Mouse (Mus musculus): ENCODE data around the gene Chst11. TPM values are rescaled to one million over a fixed set of nuclear protein-coding genes. Genes with fewer than 3 reads are reported as not detected.

Gene Chst11
- polyA plus RNA-seq (2014; fragmentation: Nextera tagmentation; extraction: Ambion mirVana), result 4.5 and 5.4 TPM in 2 replicates

GRCm38 (mm10) chr10:82984950-82985699 is at the start of gene Chst11:
Chst11 (plus strand) TSS chr10:82985498.
- Histone ChIP-seq H3K4me3 (ENCODE audit: low read length) (peak within 1 kb of the TSS; percentile 63), H3K4me2 (replicated peaks; ENCODE audit: low read depth, low read length) (peak within 1 kb of the TSS; percentile 96), H3K27ac (ENCODE audit: low read depth, low read length) (peak within 1 kb of the TSS; percentile 87), H3K9me3 (ENCODE audit: control insufficient read depth, low read length) (no peaks in the 10 kb centered on the region), H3K36me3 (ENCODE audit: control insufficient read depth, insufficient read depth, low read length) (no peaks in the 10 kb centered on the region), H3K4me1 (ENCODE audit: control insufficient read depth, insufficient read depth, low read length) (peaks cover 27% of the 10 kb centered on the region), H3K9ac (ENCODE audit: low read depth, low read length) (peak within 1 kb of the TSS; percentile 84), H3K27me3 (ENCODE audit: control insufficient read depth, insufficient read depth, low read length) (peaks cover 5% of the 10 kb centered on the region; the same call in 1 of the 2 replicates)
- peak; percentile 90 for ATAC-seq (ENCODE audit: low FRiP score, low TSS enrichment)
- under 1% methylated on average over 67 of the region's 67 CpGs for WGBS

DNA sequence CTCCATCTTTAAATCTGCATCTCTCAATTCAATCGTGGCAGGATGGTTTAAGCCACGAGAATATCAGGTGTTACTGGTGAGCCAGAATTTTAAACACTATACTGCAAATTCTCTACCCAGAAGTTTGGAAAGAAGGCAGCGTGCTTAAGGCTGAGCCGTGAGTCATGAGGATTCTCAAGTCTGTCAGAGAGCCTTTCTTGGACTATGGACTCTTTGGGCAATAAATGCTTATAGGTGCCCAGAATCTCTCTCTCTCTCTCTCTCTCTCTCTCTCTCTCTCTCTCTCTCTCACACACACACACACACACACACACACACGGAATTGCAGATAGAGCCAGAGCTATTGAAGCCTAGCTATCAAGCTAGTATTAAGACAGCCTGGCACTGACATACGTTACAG is 49.5 kb upstream of the Chst11 start:
- 89% methylated on average over 6 of the region's 6 CpGs for WGBS
- Histone ChIP-seq H3K4me2 (replicated peaks; ENCODE audit: low read depth, low read length) (no peak overlapping the region), H3K4me1 (ENCODE audit: control insufficient read depth, insufficient read depth, low read length) (no peaks in the 10 kb centered on the region), H3K27me3 (ENCODE audit: control insufficient read depth, insufficient read depth, low read length) (no peaks in the 10 kb centered on the region), H3K27ac (ENCODE audit: low read depth, low read length) (no peak overlapping the region), H3K9me3 (ENCODE audit: control insufficient read depth, low read length) (no peaks in the 10 kb centered on the region), H3K36me3 (ENCODE audit: control insufficient read depth, insufficient read depth, low read length) (no peaks in the 10 kb centered on the region), H3K4me3 (ENCODE audit: low read length) (no peak overlapping the region), H3K9ac (ENCODE audit: low read depth, low read length) (no peak overlapping the region)
- ATAC-seq (ENCODE audit: low FRiP score, low TSS enrichment), result no peak

- WGBS, result 82% methylated on average over 4 of the region's 4 CpGs
- ATAC-seq (ENCODE audit: low FRiP score, low TSS enrichment), result no peak
- no peak overlapping the region for H3K27ac ChIP-seq (ENCODE audit: low read depth, low read length)
Measured at GRCm38 (mm10) chr10:82953415-82953814, 31.9 kb upstream of the Chst11 start.

DNA sequence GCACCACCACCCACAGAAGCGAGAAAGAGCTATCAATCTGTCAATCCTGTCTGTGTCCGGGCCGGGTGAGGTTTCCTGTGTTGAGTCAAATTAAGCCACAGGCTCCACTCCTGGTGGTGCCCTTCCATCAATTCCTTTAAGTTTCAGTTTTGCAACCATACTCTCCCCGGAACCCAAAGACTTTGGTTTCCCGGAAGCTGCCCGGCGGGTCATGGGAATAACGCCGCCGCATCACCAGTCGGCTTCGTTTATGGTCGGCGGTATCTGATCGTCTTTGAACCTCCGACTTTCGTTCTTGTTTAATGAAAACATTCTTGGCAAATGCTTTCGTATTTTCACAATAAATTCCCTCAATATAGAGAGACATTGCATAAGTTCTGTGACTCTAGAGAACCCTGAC is 30.2 kb upstream of the Chst11 start:
- Histone ChIP-seq H3K36me3 (ENCODE audit: control insufficient read depth, insufficient read depth, low read length) (no peaks in the 10 kb centered on the region), H3K9ac (ENCODE audit: low read depth, low read length) (no peak overlapping the region), H3K4me3 (ENCODE audit: low read length) (no peak overlapping the region), H3K4me2 (replicated peaks; ENCODE audit: low read depth, low read length) (no peak overlapping the region), H3K27ac (ENCODE audit: low read depth, low read length) (no peak overlapping the region), H3K9me3 (ENCODE audit: control insufficient read depth, low read length) (peaks cover 7% of the 10 kb centered on the region), H3K4me1 (ENCODE audit: control insufficient read depth, insufficient read depth, low read length) (no peaks in the 10 kb centered on the region), H3K27me3 (ENCODE audit: control insufficient read depth, insufficient read depth, low read length) (no peaks in the 10 kb centered on the region)
- no peak for ATAC-seq (ENCODE audit: low FRiP score, low TSS enrichment)
- WGBS, result 90% methylated on average over 18 of the region's 18 CpGs

More at GRCm38 (mm10) chr10:82953415-82953814, 31.9 kb upstream of the Chst11 start:
- Histone ChIP-seq H3K9me3 (ENCODE audit: control insufficient read depth, low read length) (peaks cover 7% of the 10 kb centered on the region), H3K27me3 (ENCODE audit: control insufficient read depth, insufficient read depth, low read length) (no peaks in the 10 kb centered on the region), H3K36me3 (ENCODE audit: control insufficient read depth, insufficient read depth, low read length) (no peaks in the 10 kb centered on the region), H3K4me3 (ENCODE audit: low read length) (no peak overlapping the region), H3K4me2 (replicated peaks; ENCODE audit: low read depth, low read length) (no peak overlapping the region), H3K9ac (ENCODE audit: low read depth, low read length) (no peak overlapping the region), H3K4me1 (ENCODE audit: control insufficient read depth, insufficient read depth, low read length) (no peaks in the 10 kb centered on the region)

DNA sequence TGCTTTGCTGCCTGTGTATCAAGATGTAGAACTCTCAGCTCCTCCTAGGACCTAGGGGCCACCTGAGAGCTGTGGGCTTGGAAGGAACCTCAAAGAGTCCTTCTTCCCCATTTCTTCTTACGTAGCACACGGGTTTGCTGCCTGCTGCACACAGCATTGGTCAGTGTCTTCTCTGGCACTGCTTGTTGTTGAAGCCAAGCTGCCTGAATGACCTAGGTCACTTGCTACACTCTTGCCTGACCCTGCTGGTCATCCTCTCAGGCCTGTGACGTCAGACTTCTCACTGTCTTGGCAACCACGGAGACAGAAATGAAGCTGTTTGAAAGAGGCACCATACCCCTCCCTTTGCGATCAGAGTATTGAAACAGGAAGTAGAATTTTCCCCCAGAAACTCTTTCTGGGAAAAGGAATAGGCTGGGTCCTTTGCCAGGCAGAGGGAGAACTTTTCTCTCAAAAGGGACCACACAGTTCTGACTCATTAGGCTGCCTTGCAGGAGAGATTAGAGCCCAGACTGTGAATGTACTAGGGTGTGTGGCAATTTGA is 27.0 kb upstream of the Chst11 start:
- Histone ChIP-seq H3K4me1 (ENCODE audit: control insufficient read depth, insufficient read depth, low read length) (no peaks in the 10 kb centered on the region), H3K9ac (ENCODE audit: low read depth, low read length) (no peak overlapping the region), H3K27me3 (ENCODE audit: control insufficient read depth, insufficient read depth, low read length) (no peaks in the 10 kb centered on the region), H3K4me2 (replicated peaks; ENCODE audit: low read depth, low read length) (no peak overlapping the region), H3K9me3 (ENCODE audit: control insufficient read depth, low read length) (peaks cover 7% of the 10 kb centered on the region), H3K27ac (ENCODE audit: low read depth, low read length) (no peak overlapping the region), H3K4me3 (ENCODE audit: low read length) (no peak overlapping the region), H3K36me3 (ENCODE audit: control insufficient read depth, insufficient read depth, low read length) (no peaks in the 10 kb centered on the region)
- 66% methylated on average over 5 of the region's 5 CpGs for WGBS
- ATAC-seq (ENCODE audit: low FRiP score, low TSS enrichment), result no peak

DNA sequence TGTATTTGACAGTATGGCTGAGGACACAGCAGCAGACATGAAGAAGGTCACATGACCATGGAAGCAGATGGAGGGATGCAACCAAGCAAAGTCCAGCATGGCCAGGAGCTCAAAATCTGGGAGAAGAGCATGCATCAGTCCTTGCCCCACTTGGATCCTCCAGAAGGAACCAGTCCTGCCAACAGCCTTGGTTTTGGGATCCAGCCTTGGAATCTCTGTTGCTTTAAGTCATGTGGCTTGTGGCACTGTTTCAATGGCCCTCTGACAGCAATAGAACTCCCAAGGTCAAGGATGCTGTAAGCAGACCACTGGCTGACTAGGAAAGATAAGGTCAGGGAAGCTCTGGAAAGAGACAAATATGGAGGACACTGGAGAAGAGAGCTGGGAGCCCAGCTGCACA is 26.0 kb upstream of the Chst11 start:
- Histone ChIP-seq H3K27ac (ENCODE audit: low read depth, low read length) (no peak overlapping the region), H3K4me3 (ENCODE audit: low read length) (no peak overlapping the region), H3K36me3 (ENCODE audit: control insufficient read depth, insufficient read depth, low read length) (no peaks in the 10 kb centered on the region), H3K27me3 (ENCODE audit: control insufficient read depth, insufficient read depth, low read length) (no peaks in the 10 kb centered on the region), H3K4me1 (ENCODE audit: control insufficient read depth, insufficient read depth, low read length) (no peaks in the 10 kb centered on the region), H3K9ac (ENCODE audit: low read depth, low read length) (no peak overlapping the region), H3K4me2 (replicated peaks; ENCODE audit: low read depth, low read length) (no peak overlapping the region), H3K9me3 (ENCODE audit: control insufficient read depth, low read length) (peaks cover 2% of the 10 kb centered on the region)
- no peak for ATAC-seq (ENCODE audit: low FRiP score, low TSS enrichment)

- H3K4me2 ChIP-seq (replicated peaks; ENCODE audit: low read depth, low read length), result no peak overlapping the region
- no peak overlapping the region for H3K27ac ChIP-seq (ENCODE audit: low read depth, low read length)
- 57% methylated on average over 7 of the region's 7 CpGs for WGBS
- no peaks in the 10 kb centered on the region for H3K9me3 ChIP-seq (ENCODE audit: control insufficient read depth, low read length)
- no peaks in the 10 kb centered on the region for H3K27me3 ChIP-seq (ENCODE audit: control insufficient read depth, insufficient read depth, low read length)
- H3K4me1 ChIP-seq (ENCODE audit: control insufficient read depth, insufficient read depth, low read length), result no peaks in the 10 kb centered on the region
- H3K4me3 ChIP-seq (ENCODE audit: low read length), result no peak overlapping the region
- no peak overlapping the region for H3K9ac ChIP-seq (ENCODE audit: low read depth, low read length)
- no peak for ATAC-seq (ENCODE audit: low FRiP score, low TSS enrichment)
- no peaks in the 10 kb centered on the region for H3K36me3 ChIP-seq (ENCODE audit: control insufficient read depth, insufficient read depth, low read length)
Measured at GRCm38 (mm10) chr10:82961302-82961701, 24.0 kb upstream of the Chst11 start.

- Histone ChIP-seq H3K4me3 (ENCODE audit: low read length) (no peak overlapping the region), H3K4me2 (replicated peaks; ENCODE audit: low read depth, low read length) (no peak overlapping the region), H3K9me3 (ENCODE audit: control insufficient read depth, low read length) (no peaks in the 10 kb centered on the region), H3K36me3 (ENCODE audit: control insufficient read depth, insufficient read depth, low read length) (no peaks in the 10 kb centered on the region), H3K27ac (ENCODE audit: low read depth, low read length) (no peak overlapping the region), H3K4me1 (ENCODE audit: control insufficient read depth, insufficient read depth, low read length) (no peaks in the 10 kb centered on the region), H3K27me3 (ENCODE audit: control insufficient read depth, insufficient read depth, low read length) (no peaks in the 10 kb centered on the region), H3K9ac (ENCODE audit: low read depth, low read length) (no peak overlapping the region)
- ATAC-seq (ENCODE audit: low FRiP score, low TSS enrichment), result no peak
- WGBS, result 90% methylated on average over 4 of the region's 4 CpGs
Measured at GRCm38 (mm10) chr10:82962018-82962417, 23.3 kb upstream of the Chst11 start.

- H3K27ac ChIP-seq (ENCODE audit: low read depth, low read length), result no peak overlapping the region
- H3K36me3 ChIP-seq (ENCODE audit: control insufficient read depth, insufficient read depth, low read length), result no peaks in the 10 kb centered on the region
- H3K27me3 ChIP-seq (ENCODE audit: control insufficient read depth, insufficient read depth, low read length), result no peaks in the 10 kb centered on the region
- H3K4me2 ChIP-seq (replicated peaks; ENCODE audit: low read depth, low read length), result no peak overlapping the region
- H3K9me3 ChIP-seq (ENCODE audit: control insufficient read depth, low read length), result no peaks in the 10 kb centered on the region
- WGBS, result 80% methylated on average over 6 of the region's 6 CpGs
- H3K4me1 ChIP-seq (ENCODE audit: control insufficient read depth, insufficient read depth, low read length), result no peaks in the 10 kb centered on the region
- no peak overlapping the region for H3K4me3 ChIP-seq (ENCODE audit: low read length)
- H3K9ac ChIP-seq (ENCODE audit: low read depth, low read length), result no peak overlapping the region
- ATAC-seq (ENCODE audit: low FRiP score, low TSS enrichment), result no peak
Measured at GRCm38 (mm10) chr10:82962472-82963020, 22.8 kb upstream of the Chst11 start.

All from kidney, embryonic 14.5 days (tissue).